Mouse (Mus musculus): Measurements from ENCODE around the gene Slc25a30. TPM values are rescaled to one million over a fixed set of nuclear protein-coding genes. Genes with fewer than 3 reads are reported as not detected.
A peak's percentile ranks its signal among the peaks of the same experiment; 100 is the strongest.

Gene Slc25a30
- polyA plus RNA-seq, 1 experiment from 2014 or later: 5.4 TPM

DNA sequence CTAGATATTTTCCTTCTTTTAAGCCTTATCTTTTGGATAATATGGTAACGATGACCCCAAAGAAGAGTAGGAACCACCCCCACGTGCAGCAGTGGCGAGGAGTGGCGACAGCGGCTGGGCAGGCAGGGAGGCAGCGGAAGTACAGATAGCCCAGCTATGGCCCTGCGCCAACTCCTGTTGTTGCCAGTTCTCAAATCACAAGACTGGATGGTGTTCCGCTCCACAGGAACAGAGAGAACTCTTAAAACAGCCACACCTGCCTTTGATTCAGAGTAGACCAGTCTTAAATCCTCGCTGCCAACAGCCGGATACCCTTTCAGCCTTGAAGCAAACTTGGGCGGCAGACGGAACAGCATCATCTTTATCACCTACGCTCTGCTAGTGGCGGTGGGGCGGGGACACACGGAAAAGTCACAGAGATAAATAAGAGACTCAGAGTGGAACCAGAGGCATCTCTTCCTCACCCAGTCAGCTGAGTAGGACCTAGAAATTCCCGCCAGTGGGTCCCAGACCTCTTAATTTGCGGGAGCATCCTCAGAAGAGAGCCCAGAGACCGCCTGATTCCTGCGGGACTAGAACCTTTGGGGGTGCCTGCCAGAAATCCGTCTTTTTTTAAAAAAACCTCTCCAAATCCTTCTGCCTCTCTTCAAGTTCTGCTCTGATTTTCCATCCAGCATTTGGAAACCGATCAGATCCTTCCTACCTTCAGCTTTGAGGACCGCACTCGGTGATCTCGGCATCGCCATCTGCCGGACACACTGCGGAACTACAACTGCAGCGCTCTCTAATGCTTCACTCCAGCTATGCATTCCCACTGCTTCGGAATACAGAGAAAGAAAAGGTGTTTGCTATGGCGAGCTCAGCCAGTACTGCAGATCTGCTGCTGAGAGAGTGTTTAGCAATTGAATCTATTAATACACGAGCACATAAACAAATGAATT, 42.3 kb upstream of the Slc25a30 start:
- H3K4me1 ChIP-seq (replicated peaks; ENCODE audit: control insufficient read depth, insufficient read depth, low read length): peaks cover 10% of the 10 kb centered on the region
- ATAC-seq (replicated peaks; ENCODE audit: low FRiP score, low TSS enrichment, low read depth) (no peak), DNase-seq (ENCODE audit: low spot score) (peak; percentile 91)
- 7% methylated on average over 32 of the region's 32 CpGs for WGBS
- no peaks in the 10 kb centered on the region for H3K9me3 ChIP-seq (ENCODE audit: control insufficient read depth, low read length)
- no peak overlapping the region for H3K9ac ChIP-seq (ENCODE audit: low read length)
- no peak overlapping the region for H3K27ac ChIP-seq (ENCODE audit: low read depth)
- H3K4me2 ChIP-seq (ENCODE audit: low read length): peak overlapping the region; percentile 49
- H3K36me3 ChIP-seq (ENCODE audit: control insufficient read depth, insufficient read depth, low read length): no peaks in the 10 kb centered on the region
- peak overlapping the region; percentile 21 for H3K4me3 ChIP-seq (ENCODE audit: low read depth, low read length)
- H3K27me3 ChIP-seq (replicated peaks; ENCODE audit: control insufficient read depth, insufficient read depth, low read length): 0 out of 2 replicates have a peak, but pooled peaks cover 5% of the 10 kb centered on the region

DNA sequence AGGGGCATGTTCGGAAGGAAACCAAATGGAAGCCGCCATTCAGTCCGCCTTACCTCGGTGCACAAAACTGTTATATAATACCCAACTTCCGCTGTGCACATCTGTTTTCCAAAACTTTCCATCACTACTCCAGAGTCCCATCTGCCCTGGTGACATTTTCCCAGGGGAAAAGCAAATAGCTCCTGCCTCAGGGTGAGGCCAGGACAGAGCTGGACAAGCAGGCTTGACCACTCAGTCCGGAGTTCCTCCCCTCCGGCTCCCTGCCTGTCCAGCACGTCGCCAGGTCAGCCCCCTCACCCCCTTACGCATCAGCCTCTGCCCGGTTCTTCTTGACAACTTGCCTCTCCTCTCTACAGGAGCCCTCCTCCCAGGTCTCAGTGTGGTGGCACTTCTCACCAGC, 41.4 kb upstream of the Slc25a30 start:
- no peak overlapping the region for H3K4me3 ChIP-seq (ENCODE audit: low read depth, low read length)
- H3K36me3 ChIP-seq (ENCODE audit: control insufficient read depth, insufficient read depth, low read length): no peaks in the 10 kb centered on the region
- H3K4me2 ChIP-seq (ENCODE audit: low read length): no peak overlapping the region
- WGBS: 38% methylated on average over 11 of the region's 11 CpGs
- no peaks in the 10 kb centered on the region for H3K9me3 ChIP-seq (ENCODE audit: control insufficient read depth, low read length)
- DNase-seq (ENCODE audit: low spot score) (no peak), ATAC-seq (replicated peaks; ENCODE audit: low FRiP score, low TSS enrichment, low read depth) (no peak)
- no peak overlapping the region for H3K9ac ChIP-seq (ENCODE audit: low read length)
- H3K27ac ChIP-seq (ENCODE audit: low read depth): no peak overlapping the region
- 0 out of 2 replicates have a peak, but pooled peaks cover 5% of the 10 kb centered on the region for H3K27me3 ChIP-seq (replicated peaks; ENCODE audit: control insufficient read depth, insufficient read depth, low read length)
- H3K4me1 ChIP-seq (replicated peaks; ENCODE audit: control insufficient read depth, insufficient read depth, low read length): peaks cover 5% of the 10 kb centered on the region

DNA sequence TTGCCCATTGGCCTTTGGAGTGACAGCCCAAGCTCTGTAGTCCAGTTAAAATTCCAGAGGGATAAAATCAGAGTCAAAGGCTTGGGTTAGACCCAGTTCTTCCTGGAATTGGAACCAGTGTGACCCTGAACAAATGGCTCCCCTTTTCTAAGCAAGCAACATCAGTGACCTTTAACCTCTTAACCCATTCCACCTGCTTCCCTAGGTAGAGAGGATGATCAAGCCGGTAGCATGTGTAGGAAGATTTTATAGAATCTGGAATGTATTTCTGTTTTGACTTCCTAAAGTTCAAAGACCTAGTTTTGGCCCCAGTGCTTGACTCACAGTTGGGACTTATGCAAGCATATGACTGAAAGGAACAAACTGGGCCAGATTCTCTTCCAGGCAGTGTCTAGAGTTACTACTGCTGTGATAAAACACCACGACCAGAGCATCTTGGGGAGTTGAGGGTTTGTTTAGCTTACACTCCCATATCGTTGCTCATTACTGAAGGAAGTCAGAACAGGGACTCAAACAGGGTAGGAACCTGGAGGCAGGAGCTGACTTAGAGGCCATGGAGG, 40.1 kb upstream of the Slc25a30 start:
- Histone ChIP-seq H3K27ac (ENCODE audit: low read depth) (no peak overlapping the region), H3K4me1 (replicated peaks; ENCODE audit: control insufficient read depth, insufficient read depth, low read length) (peaks cover 3% of the 10 kb centered on the region; the same call in 1 of the 2 replicates), H3K4me2 (ENCODE audit: low read length) (no peak overlapping the region), H3K4me3 (ENCODE audit: low read depth, low read length) (no peak overlapping the region), H3K9ac (ENCODE audit: low read length) (no peak overlapping the region), H3K9me3 (ENCODE audit: control insufficient read depth, low read length) (no peaks in the 10 kb centered on the region), H3K27me3 (replicated peaks; ENCODE audit: control insufficient read depth, insufficient read depth, low read length) (0 out of 2 replicates have a peak, but pooled peaks cover 5% of the 10 kb centered on the region), H3K36me3 (ENCODE audit: control insufficient read depth, insufficient read depth, low read length) (no peaks in the 10 kb centered on the region)
- WGBS: 46% methylated on average over 3 of the region's 3 CpGs
- no peak for DNase-seq (ENCODE audit: low spot score)
- no peak for ATAC-seq (replicated peaks; ENCODE audit: low FRiP score, low TSS enrichment, low read depth)

DNA sequence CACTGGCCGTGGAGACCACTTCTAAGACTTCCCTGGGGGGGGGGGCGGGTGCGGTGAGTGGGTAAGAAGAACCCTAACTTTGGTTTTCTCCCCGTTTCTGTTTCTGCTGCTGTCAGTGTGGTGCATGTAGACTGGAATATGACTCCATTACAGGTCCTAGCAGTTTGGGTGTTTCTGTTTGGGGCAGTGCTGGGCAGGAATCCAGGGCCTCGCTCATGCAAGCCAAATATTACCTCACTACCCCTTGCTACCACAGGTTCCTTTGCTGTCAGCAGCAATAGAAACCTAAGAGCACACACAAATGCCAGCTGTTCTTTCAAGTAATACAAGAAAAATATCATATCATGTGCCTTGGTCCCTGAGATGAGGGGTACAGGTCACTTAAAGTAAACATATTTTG, 33.2 kb upstream of the Slc25a30 start:
- H3K4me1 ChIP-seq (replicated peaks; ENCODE audit: control insufficient read depth, insufficient read depth, low read length): no peaks in the 10 kb centered on the region
- H3K4me2 ChIP-seq (ENCODE audit: low read length): no peak overlapping the region
- DNase-seq (ENCODE audit: low spot score) (no peak), ATAC-seq (replicated peaks; ENCODE audit: low FRiP score, low TSS enrichment, low read depth) (no peak)
- H3K9ac ChIP-seq (ENCODE audit: low read length): no peak overlapping the region
- no peaks in the 10 kb centered on the region for H3K36me3 ChIP-seq (ENCODE audit: control insufficient read depth, insufficient read depth, low read length)
- no peaks in the 10 kb centered on the region for H3K9me3 ChIP-seq (ENCODE audit: control insufficient read depth, low read length)
- H3K27ac ChIP-seq (ENCODE audit: low read depth): no peak overlapping the region
- H3K4me3 ChIP-seq (ENCODE audit: low read depth, low read length): no peak overlapping the region
- WGBS: 82% methylated on average over 5 of the region's 5 CpGs
- no peaks in the 10 kb centered on the region for H3K27me3 ChIP-seq (replicated peaks; ENCODE audit: control insufficient read depth, insufficient read depth, low read length)

DNA sequence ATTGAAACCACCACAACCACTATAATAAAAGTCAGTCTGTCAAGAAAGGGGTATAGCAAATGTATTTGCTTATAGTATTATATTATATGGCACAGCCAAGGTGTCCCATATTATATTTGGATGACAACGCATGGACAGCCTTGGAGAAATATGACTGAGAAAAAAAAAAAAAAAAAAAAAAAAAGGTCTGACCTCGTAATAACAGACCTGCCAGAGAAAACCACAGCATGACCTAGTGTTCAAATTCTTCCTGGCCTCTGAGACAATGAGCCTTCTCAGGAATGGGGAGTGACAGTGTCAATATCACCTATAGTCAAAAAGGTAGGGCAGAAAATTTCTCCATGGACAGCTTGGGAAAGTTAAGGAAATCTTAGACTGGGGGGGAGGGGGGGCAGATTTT, 32.5 kb upstream of the Slc25a30 start:
- no peak for ATAC-seq (replicated peaks; ENCODE audit: low FRiP score, low TSS enrichment, low read depth)
- Histone ChIP-seq H3K36me3 (ENCODE audit: control insufficient read depth, insufficient read depth, low read length) (no peaks in the 10 kb centered on the region), H3K27ac (ENCODE audit: low read depth) (no peak overlapping the region), H3K9me3 (ENCODE audit: control insufficient read depth, low read length) (no peaks in the 10 kb centered on the region), H3K4me2 (ENCODE audit: low read length) (no peak overlapping the region), H3K27me3 (replicated peaks; ENCODE audit: control insufficient read depth, insufficient read depth, low read length) (no peaks in the 10 kb centered on the region), H3K9ac (ENCODE audit: low read length) (no peak overlapping the region), H3K4me1 (replicated peaks; ENCODE audit: control insufficient read depth, insufficient read depth, low read length) (no peaks in the 10 kb centered on the region), H3K4me3 (ENCODE audit: low read depth, low read length) (no peak overlapping the region)
- no peak for DNase-seq (ENCODE audit: low spot score)
- 75% methylated on average over 2 of the region's 2 CpGs for WGBS

DNA sequence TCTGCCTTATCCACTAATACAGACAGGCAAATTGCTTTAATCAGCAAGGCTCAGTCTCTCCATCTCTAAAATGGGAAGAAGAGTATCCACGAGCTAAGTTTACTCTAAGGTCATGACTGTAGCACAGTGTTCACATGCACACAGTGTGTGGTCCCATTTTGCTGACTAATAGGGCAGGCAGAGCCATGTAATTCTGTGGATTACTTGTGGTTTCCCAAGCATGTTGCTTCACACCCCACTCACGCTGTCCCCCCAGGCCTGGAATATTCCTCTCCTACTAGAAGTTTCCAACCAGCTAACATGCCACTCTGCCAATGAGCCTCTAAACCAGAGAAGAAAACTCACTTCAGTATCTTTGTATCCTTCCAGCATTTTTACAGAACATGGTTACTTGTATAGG, 31.7 kb upstream of the Slc25a30 start:
- Histone ChIP-seq H3K4me2 (ENCODE audit: low read length) (no peak overlapping the region), H3K9ac (ENCODE audit: low read length) (no peak overlapping the region), H3K9me3 (ENCODE audit: control insufficient read depth, low read length) (no peaks in the 10 kb centered on the region), H3K36me3 (ENCODE audit: control insufficient read depth, insufficient read depth, low read length) (no peaks in the 10 kb centered on the region), H3K27ac (ENCODE audit: low read depth) (no peak overlapping the region), H3K27me3 (replicated peaks; ENCODE audit: control insufficient read depth, insufficient read depth, low read length) (no peaks in the 10 kb centered on the region), H3K4me1 (replicated peaks; ENCODE audit: control insufficient read depth, insufficient read depth, low read length) (no peaks in the 10 kb centered on the region), H3K4me3 (ENCODE audit: low read depth, low read length) (no peak overlapping the region)
- 79% methylated on average over 2 of the region's 2 CpGs for WGBS
- no peak for DNase-seq (ENCODE audit: low spot score)
- ATAC-seq (replicated peaks; ENCODE audit: low FRiP score, low TSS enrichment, low read depth): no peak

DNA sequence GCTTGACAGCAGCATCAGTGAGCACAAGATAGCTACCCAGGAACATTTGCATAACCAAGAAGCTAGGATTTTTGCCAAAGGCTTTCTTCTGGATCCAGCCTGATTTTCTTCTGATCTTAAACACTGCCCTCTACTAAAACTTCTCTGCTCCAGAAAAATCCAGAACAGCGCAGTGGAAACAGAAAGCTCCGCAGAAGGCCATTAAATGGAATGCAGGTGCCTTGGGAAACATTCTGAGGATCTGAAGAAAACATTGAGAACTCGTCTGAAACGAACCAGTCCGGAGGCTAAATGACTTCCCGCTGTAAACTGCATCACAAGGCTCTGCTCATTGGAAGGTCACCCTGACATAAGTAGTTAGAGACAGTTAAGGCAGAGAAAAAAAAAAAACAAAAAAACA, 23.1 kb upstream of the Slc25a30 start:
- 77% methylated on average over 6 of the region's 6 CpGs for WGBS
- Histone ChIP-seq H3K27me3 (replicated peaks; ENCODE audit: control insufficient read depth, insufficient read depth, low read length) (no peaks in the 10 kb centered on the region), H3K4me3 (ENCODE audit: low read depth, low read length) (no peak overlapping the region), H3K27ac (ENCODE audit: low read depth) (no peak overlapping the region), H3K36me3 (ENCODE audit: control insufficient read depth, insufficient read depth, low read length) (no peaks in the 10 kb centered on the region), H3K9ac (ENCODE audit: low read length) (no peak overlapping the region), H3K4me1 (replicated peaks; ENCODE audit: control insufficient read depth, insufficient read depth, low read length) (no peaks in the 10 kb centered on the region), H3K4me2 (ENCODE audit: low read length) (no peak overlapping the region), H3K9me3 (ENCODE audit: control insufficient read depth, low read length) (no peaks in the 10 kb centered on the region)
- ATAC-seq (replicated peaks; ENCODE audit: low FRiP score, low TSS enrichment, low read depth): no peak
- DNase-seq (ENCODE audit: low spot score): no peak

DNA sequence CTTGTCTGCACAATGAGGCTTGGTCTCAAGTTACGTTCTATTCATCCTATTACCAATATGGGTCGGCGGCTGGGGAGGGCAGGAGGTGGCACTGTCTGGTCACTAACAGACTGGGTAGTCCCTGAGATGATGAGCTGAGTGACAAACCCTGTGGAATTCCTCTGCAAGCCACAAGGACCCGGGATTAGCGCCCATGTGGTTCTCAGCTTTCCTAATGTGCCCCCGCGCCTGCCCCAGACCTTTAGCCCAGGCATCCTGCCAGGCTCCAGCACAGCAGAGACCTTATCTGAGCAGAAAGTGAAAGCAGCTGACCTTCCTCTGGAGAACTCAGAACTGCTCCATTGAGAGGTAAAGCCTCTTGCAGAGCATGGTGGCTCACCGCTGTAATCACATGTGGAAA, 21.0 kb upstream of the Slc25a30 start:
- no peak overlapping the region for H3K4me3 ChIP-seq (ENCODE audit: low read depth, low read length)
- no peak overlapping the region for H3K4me2 ChIP-seq (ENCODE audit: low read length)
- WGBS: 81% methylated on average over 8 of the region's 8 CpGs
- H3K4me1 ChIP-seq (replicated peaks; ENCODE audit: control insufficient read depth, insufficient read depth, low read length): no peaks in the 10 kb centered on the region
- H3K9me3 ChIP-seq (ENCODE audit: control insufficient read depth, low read length): no peaks in the 10 kb centered on the region
- no peak overlapping the region for H3K9ac ChIP-seq (ENCODE audit: low read length)
- no peak overlapping the region for H3K27ac ChIP-seq (ENCODE audit: low read depth)
- H3K27me3 ChIP-seq (replicated peaks; ENCODE audit: control insufficient read depth, insufficient read depth, low read length): no peaks in the 10 kb centered on the region
- H3K36me3 ChIP-seq (ENCODE audit: control insufficient read depth, insufficient read depth, low read length): no peaks in the 10 kb centered on the region
- ATAC-seq (replicated peaks; ENCODE audit: low FRiP score, low TSS enrichment, low read depth) (no peak), DNase-seq (ENCODE audit: low spot score) (no peak)

Data from intestine, embryonic 14.5 days (tissue).